Mouse (Mus musculus) thymus, postnatal 10 days (tissue): ENCODE results near the gene Becn1.
"Not testable (repeated sequence)": the region's sequence is repeated elsewhere in the genome, so short reads cannot be mapped to it uniquely, and the experiment has no call there.

Experiments
- DNase-seq, 2 experiments: peaks; one replicate each; pipeline ENCODE4 v3.0.0; 2021; ENCODE audit warnings: low spot score in 2 of 2

Gene Becn1

GRCm38 (mm10) chr11:101302004-101302798, at the start of gene Becn1:
Gene Becn1, minus strand, starts transcription at chr11:101302286.
- DNase-seq = peak; percentile 87 to 94

- DNase-seq = no peak
Observed at GRCm38 (mm10) chr11:101351721-101352111, 49.6 kb upstream of the Becn1 start.

GRCm38 (mm10) chr11:101351100-101351720, 49.1 kb upstream of the Becn1 start:
- DNase-seq = no peak

GRCm38 (mm10) chr11:101349216-101349615, 47.1 kb upstream of the Becn1 start:
- no peak for DNase-seq

- DNase-seq = no peak
Observed at GRCm38 (mm10) chr11:101348774-101349173, 46.7 kb upstream of the Becn1 start.

GRCm38 (mm10) chr11:101347083-101347775, 45.1 kb upstream of the Becn1 start:
- DNase-seq = no peak

GRCm38 (mm10) chr11:101338123-101338760, 36.2 kb upstream of the Becn1 start:
- DNase-seq = no peak

- DNase-seq = no peak
Observed at GRCm38 (mm10) chr11:101335685-101336084, 33.6 kb upstream of the Becn1 start.

GRCm38 (mm10) chr11:101334516-101334915, 32.4 kb upstream of the Becn1 start:
- no peak for DNase-seq

- DNase-seq = no peak
Observed at GRCm38 (mm10) chr11:101334023-101334422, 31.9 kb upstream of the Becn1 start.

- no peak for DNase-seq
Observed at GRCm38 (mm10) chr11:101332537-101332936, 30.5 kb upstream of the Becn1 start.

- not testable (repeated sequence) for DNase-seq
Observed at GRCm38 (mm10) chr11:101330961-101331360, 28.9 kb upstream of the Becn1 start.

- no peak for DNase-seq
Observed at GRCm38 (mm10) chr11:101330371-101330924, 28.4 kb upstream of the Becn1 start, which contains the start of gene Aoc3. Gene Aoc3, plus strand, starts transcription at chr11:101330605.

- no peak for DNase-seq
Observed at GRCm38 (mm10) chr11:101328941-101329635, 27.0 kb upstream of the Becn1 start.

GRCm38 (mm10) chr11:101327311-101327710, 25.2 kb upstream of the Becn1 start:
- DNase-seq = no peak

GRCm38 (mm10) chr11:101326147-101326546, 24.1 kb upstream of the Becn1 start:
- no peak for DNase-seq

GRCm38 (mm10) chr11:101325201-101325600, 23.1 kb upstream of the Becn1 start:
- DNase-seq = not testable (repeated sequence)

- no peak for DNase-seq
Observed at GRCm38 (mm10) chr11:101324763-101325162, 22.7 kb upstream of the Becn1 start, which contains the start of gene Aoc2. Gene Aoc2, plus strand, starts transcription at chr11:101325063.

GRCm38 (mm10) chr11:101323609-101324008, 21.5 kb upstream of the Becn1 start:
- peak; percentile 14 to 50 for DNase-seq

- DNase-seq = no peak
Observed at GRCm38 (mm10) chr11:101316501-101316917, 14.4 kb upstream of the Becn1 start.
